Mouse (Mus musculus): Measurements from ENCODE around the gene 2610008E11Rik.

DNA sequence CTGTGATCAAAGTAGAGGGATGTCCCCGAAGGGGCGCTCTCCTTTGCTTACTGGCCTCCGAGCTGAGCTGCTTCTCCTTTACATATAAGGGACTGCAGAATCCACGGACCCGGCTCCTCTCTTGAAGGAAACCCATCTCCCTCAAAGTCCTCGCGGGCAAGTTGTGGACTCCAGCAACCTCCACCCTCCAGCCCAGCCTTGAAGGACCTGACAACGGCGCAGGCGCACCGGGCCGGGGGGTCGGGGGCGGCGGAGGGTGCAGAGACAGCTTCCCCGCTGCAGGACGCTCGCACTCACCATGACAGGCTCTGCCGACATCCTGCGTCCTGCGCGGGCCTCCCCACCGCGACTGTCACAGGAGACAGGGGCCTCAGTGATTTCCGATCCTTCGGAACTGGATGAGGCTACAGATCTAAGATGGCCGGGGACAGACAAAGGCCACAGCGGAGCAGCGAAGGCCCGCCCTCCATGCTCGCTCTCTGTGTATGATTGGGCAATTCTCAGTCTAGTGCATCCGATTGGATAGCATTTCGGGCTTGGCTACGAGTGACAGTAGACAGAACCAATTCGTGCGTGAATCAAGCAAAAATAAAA, at the start of gene 2610008E11Rik:
- TF ChIP-seq POLR2AphosphoS2 (IDR thresholded peaks at IDR 0.05; ENCODE audit: low read length): no peak
- TF ChIP-seq CTCF (IDR thresholded peaks at IDR 0.05 in 2 of 3, conservative IDR thresholded peaks at IDR 0.05 in 1 of 3; ENCODE audit: control insufficient read depth in 1 of 3, insufficient read depth in 1 of 3, low read depth in 2 of 3, low read length in 3 of 3, poor library complexity in 1 of 3, severe bottlenecking in 1 of 3): no peak
- TF ChIP-seq ZC3H11A (IDR thresholded peaks at IDR 0.05; ENCODE audit: low read depth, low read length): no peak
- no peak for TF ChIP-seq EP300 (IDR thresholded peaks at IDR 0.05; ENCODE audit: low read depth in 1 of 2, low read length in 2 of 2)
- peak in 1 of 2 experiments; percentile 40; a peak in 2 of 4 replicates for TF ChIP-seq POLR2A (IDR thresholded peaks at IDR 0.05; ENCODE audit: control insufficient read depth in 1 of 2, insufficient read depth in 1 of 2, low read depth in 1 of 2, low read length in 2 of 2, poor library complexity in 1 of 2)
- peak; percentile 26; the same call in 1 of the 2 replicates for TF ChIP-seq MXI1 (IDR thresholded peaks at IDR 0.05; ENCODE audit: low read depth, low read length)
- no peak for TF ChIP-seq MYC (IDR thresholded peaks at IDR 0.05; ENCODE audit: low read depth, low read length)
- no peak for TF ChIP-seq MYB (IDR thresholded peaks at IDR 0.05; ENCODE audit: low read depth, low read length)
- TF ChIP-seq ETS1 (IDR thresholded peaks at IDR 0.05; ENCODE audit: low read depth, low read length): no peak
- TF ChIP-seq HCFC1 (IDR thresholded peaks at IDR 0.05; ENCODE audit: low read depth, low read length): peak; percentile 66
- no peak for TF ChIP-seq MAX (IDR thresholded peaks at IDR 0.05; ENCODE audit: low read length)
- no peak for TF ChIP-seq E2F4 (IDR thresholded peaks at IDR 0.05; ENCODE audit: borderline replicate concordance, low read depth, low read length)
- no peak for TF ChIP-seq ZNF384 (IDR thresholded peaks at IDR 0.05; ENCODE audit: low read depth, low read length)
- no peak for TF ChIP-seq RCOR1 (IDR thresholded peaks at IDR 0.05; ENCODE audit: low read depth, low read length)
